Mouse (Mus musculus) liver, postnatal 0 days (tissue): ENCODE results near the gene Fam71e2. TPM values are rescaled to one million over a fixed set of nuclear protein-coding genes. Genes with fewer than 3 reads are reported as not detected.

ENCODE experiments used
- ATAC-seq: fragments of 200-750 bp; cut with Nextera tagmentation; 2 replicates; pipeline ENCODE4 v1.8.0; 2017; ENCODE audit warnings: mild to moderate bottlenecking, moderate library complexity
- DNase-seq: peaks from one replicate; pipeline ENCODE4 v3.0.0-alpha.2; 2016
- H3K27ac ChIP-seq: fragments of 300-500 bp; sonication (generic); 2 replicates; pipeline ENCODE4 v1.5.1; 2014; ENCODE audit warnings: antibody characterized with exemption, moderate library complexity, mild to moderate bottlenecking, low read depth
- H3K27me3 ChIP-seq: fragments of 300-500 bp; sonication (generic); 2 replicates; pipeline ENCODE4 v1.6.1; 2014; ENCODE audit warnings: low read length, control low read depth, mixed read lengths; ENCODE audit not compliant: insufficient read depth
- H3K36me3 ChIP-seq: fragments of 300-500 bp; sonication (generic); replicated peaks from 2 replicates; pipeline ENCODE4 v1.6.1; 2014; ENCODE audit warnings: mild to moderate bottlenecking, control low read depth, low read length, moderate library complexity, mixed read lengths; ENCODE audit not compliant: insufficient read depth
- H3K4me1 ChIP-seq: fragments of 300-500 bp; sonication (generic); 2 replicates; pipeline ENCODE4 v1.6.1; 2014; ENCODE audit warnings: antibody characterized with exemption, mild to moderate bottlenecking, control low read depth; ENCODE audit not compliant: insufficient read depth
- H3K4me2 ChIP-seq: fragments of 300-500 bp; sonication (generic); 2 replicates; pipeline ENCODE4 v1.6.1; 2014; ENCODE audit warnings: low read depth, mild to moderate bottlenecking, low read length, moderate library complexity, mixed read lengths
- H3K4me3 ChIP-seq: fragments of 300-500 bp; sonication (generic); 2 replicates; pipeline ENCODE4 v1.5.1; 2014; ENCODE audit warnings: low read depth, low read length
- H3K9ac ChIP-seq: fragments of 300-500 bp; sonication (generic); replicated peaks from 2 replicates; pipeline ENCODE4 v1.6.1; 2014; ENCODE audit warnings: mild to moderate bottlenecking, moderate library complexity
- H3K9me3 ChIP-seq: fragments of 300-500 bp; sonication (generic); 2 replicates; pipeline ENCODE4 v1.6.1; 2016; ENCODE audit warnings: mild to moderate bottlenecking, control low read depth, low read length, mixed read lengths
- CTCF ChIP-seq: sonication (generic); IDR thresholded peaks from 2 replicates; pipeline ENCODE4 v1.5.1; 2016; ENCODE audit warnings: antibody characterized with exemption, low read depth
- EP300 ChIP-seq: IDR thresholded peaks from 2 replicates; pipeline ENCODE4 v1.6.1; 2016; ENCODE audit warnings: antibody characterized with exemption, low read depth, mild to moderate bottlenecking
- WGBS: fragments of 180-500 bp; shearing (Covaris S2); extraction: QIAGEN DNeasy Blood & Tissue Kit; methylation state at CpG from one replicate; pipeline ENCODE4 v1.1.7; 2014; ENCODE audit not compliant: insufficient replicate concordance; 5-methylcytosine and 5-hydroxymethylcytosine counted together
- polyA plus RNA-seq: library from polyadenylated mRNA; unstranded; fragments of >200 nt; fragmentation: Nextera tagmentation; extraction: Ambion mirVana; gene quantifications from 2 replicates; pipeline ENCODE4 v1.2.1, GENCODE M21; 2015

The Fam71e2 gene
- polyA plus RNA-seq, 1 experiment from 2014 or later = not detected

GRCm38 (mm10) chr7:4731090-4731489 is 40.0 kb downstream of the Fam71e2 start:
- ATAC-seq = no peak
- TF ChIP-seq CTCF (no peak), EP300 (no peak)
- Histone ChIP-seq H3K27ac (no peak overlapping the region), H3K9ac (no peak overlapping the region), H3K27me3 (no peaks in the 10 kb centered on the region), H3K4me2 (no peak overlapping the region), H3K36me3 (no peaks in the 10 kb centered on the region), H3K9me3 (no peaks in the 10 kb centered on the region), H3K4me3 (no peak overlapping the region), H3K4me1 (peaks cover 6% of the 10 kb centered on the region)
- WGBS = 57% methylated on average over 5 of the region's 5 CpGs
- DNase-seq = no peak

- peak within 1 kb of the TSS; percentile 29 for H3K4me3 ChIP-seq
- H3K4me2 ChIP-seq = peak within 1 kb of the TSS; percentile 60
- H3K27ac ChIP-seq = peak within 1 kb of the TSS; percentile 67
- peaks cover 11% of the 10 kb centered on the region for H3K4me1 ChIP-seq
- DNase-seq (no peak), ATAC-seq (no peak)
- 26% methylated on average over 7 of the region's 7 CpGs for WGBS
- TF ChIP-seq CTCF = no peak
- no peak for TF ChIP-seq EP300
- H3K9ac ChIP-seq = no peak within 1 kb of the TSS
- H3K36me3 ChIP-seq = no peaks in the 10 kb centered on the region
- H3K27me3 ChIP-seq = no peaks in the 10 kb centered on the region
- no peaks in the 10 kb centered on the region for H3K9me3 ChIP-seq
Measured at GRCm38 (mm10) chr7:4725169-4725568, 45.9 kb downstream of the Fam71e2 start, which contains the start of gene Tmem150b. TSS of gene Tmem150b (minus strand) at chr7:4725249.

- TF ChIP-seq CTCF (no peak), EP300 (no peak)
- no peaks in the 10 kb centered on the region for H3K27me3 ChIP-seq
- H3K9ac ChIP-seq = no peak overlapping the region
- DNase-seq (no peak), ATAC-seq (peak; percentile 44)
- no peaks in the 10 kb centered on the region for H3K36me3 ChIP-seq
- peak overlapping the region; percentile 60 for H3K4me2 ChIP-seq
- peak overlapping the region; percentile 29 for H3K4me3 ChIP-seq
- H3K9me3 ChIP-seq = no peaks in the 10 kb centered on the region
- peak overlapping the region; percentile 67 for H3K27ac ChIP-seq
- 7% methylated on average over 3 of the region's 3 CpGs for WGBS
- H3K4me1 ChIP-seq = peaks cover 13% of the 10 kb centered on the region
Measured at GRCm38 (mm10) chr7:4724359-4724758, 46.7 kb downstream of the Fam71e2 start.

GRCm38 (mm10) chr7:4723508-4723907 is 47.6 kb downstream of the Fam71e2 start:
- no peak; the same call in 1 of the 2 replicates for ATAC-seq
- 32% methylated on average over 12 of the region's 12 CpGs for WGBS

GRCm38 (mm10) chr7:4719276-4719675 is 51.8 kb downstream of the Fam71e2 start:
- H3K4me2 ChIP-seq = no peak overlapping the region
- peaks cover 6% of the 10 kb centered on the region; the same call in 1 of the 2 replicates for H3K4me1 ChIP-seq
- H3K4me3 ChIP-seq = no peak overlapping the region
- no peaks in the 10 kb centered on the region for H3K9me3 ChIP-seq
- DNase-seq (no peak), ATAC-seq (no peak)
- H3K9ac ChIP-seq = no peak overlapping the region
- no peaks in the 10 kb centered on the region for H3K36me3 ChIP-seq
- H3K27ac ChIP-seq = no peak overlapping the region
- no peaks in the 10 kb centered on the region for H3K27me3 ChIP-seq
- WGBS = 84% methylated on average over 3 of the region's 3 CpGs
- TF ChIP-seq CTCF = no peak
- no peak for TF ChIP-seq EP300

More at GRCm38 (mm10) chr7:4723508-4723907, 47.6 kb downstream of the Fam71e2 start:
- Histone ChIP-seq H3K4me3 (peak overlapping the region; percentile 29; the same call in 1 of the 2 replicates), H3K27me3 (no peaks in the 10 kb centered on the region), H3K36me3 (no peaks in the 10 kb centered on the region), H3K4me1 (peaks cover 13% of the 10 kb centered on the region), H3K4me2 (peak overlapping the region; percentile 60), H3K9ac (0 out of 2 replicates have a peak overlapping the region, but pooled peaks have one; percentile 3), H3K27ac (no peak overlapping the region), H3K9me3 (no peaks in the 10 kb centered on the region)
- TF ChIP-seq CTCF = no peak
- TF ChIP-seq EP300 = no peak
- DNase-seq = peak; percentile 34

- H3K4me3 ChIP-seq = no peak overlapping the region
- H3K4me1 ChIP-seq = 0 out of 2 replicates have a peak, but pooled peaks cover 2% of the 10 kb centered on the region
- TF ChIP-seq EP300 = no peak
- TF ChIP-seq CTCF = no peak
- no peak for DNase-seq
- H3K36me3 ChIP-seq = no peaks in the 10 kb centered on the region
- H3K9me3 ChIP-seq = no peaks in the 10 kb centered on the region
- no peak for ATAC-seq
- H3K4me2 ChIP-seq = no peak overlapping the region
- no peak overlapping the region for H3K27ac ChIP-seq
- 55% methylated on average over 6 of the region's 6 CpGs for WGBS
- H3K27me3 ChIP-seq = no peaks in the 10 kb centered on the region
- no peak overlapping the region for H3K9ac ChIP-seq
Measured at GRCm38 (mm10) chr7:4716955-4717354, 54.1 kb downstream of the Fam71e2 start.

GRCm38 (mm10) chr7:4712594-4712993 is 58.5 kb downstream of the Fam71e2 start:
- no peaks in the 10 kb centered on the region for H3K36me3 ChIP-seq
- H3K4me3 ChIP-seq = no peak overlapping the region
- H3K27me3 ChIP-seq = no peaks in the 10 kb centered on the region
- no peaks in the 10 kb centered on the region for H3K9me3 ChIP-seq
- no peaks in the 10 kb centered on the region for H3K4me1 ChIP-seq
- 64% methylated on average over 3 of the region's 3 CpGs for WGBS
- no peak for DNase-seq
- H3K9ac ChIP-seq = no peak overlapping the region
- H3K27ac ChIP-seq = no peak overlapping the region
- no peak for ATAC-seq
- no peak for TF ChIP-seq EP300
- TF ChIP-seq CTCF = peak; percentile 55
- no peak overlapping the region for H3K4me2 ChIP-seq
